Mouse (Mus musculus) hindbrain, embryonic 12.5 days (tissue): ENCODE measurements at regions not wholly inside any gene's neighbourhood (a gene's known extent, or its start where the extent isn't known, plus 50 kb on each side); places are given as distances from the start of the nearest gene placed in this dataset.
"Not testable (repeated sequence)": the region's sequence is repeated elsewhere in the genome, so short reads cannot be mapped to it uniquely, and the experiment has no call there.

Experiments
- ATAC-seq: fragments of 200-750 bp; cut with Nextera tagmentation; 2 replicates; pipeline ENCODE4 v1.8.0; 2017; ENCODE audit warnings: moderate TSS enrichment; ENCODE audit not compliant: low FRiP score
- H3K27ac ChIP-seq: fragments of 300-500 bp; sonication (generic); 2 replicates; pipeline ENCODE4 v1.5.1; 2016; ENCODE audit warnings: mild to moderate bottlenecking
- H3K27me3 ChIP-seq: fragments of 300-500 bp; sonication (generic); 2 replicates; pipeline ENCODE4 v1.6.1; 2016; ENCODE audit warnings: mild to moderate bottlenecking
- H3K36me3 ChIP-seq: fragments of 300-500 bp; sonication (generic); 2 replicates; pipeline ENCODE4 v1.6.1; 2016; ENCODE audit warnings: mild to moderate bottlenecking
- H3K4me1 ChIP-seq: fragments of 300-500 bp; sonication (generic); 2 replicates; pipeline ENCODE4 v1.6.1; 2016
- H3K4me2 ChIP-seq: fragments of 300-500 bp; sonication (generic); replicated peaks from 2 replicates; pipeline ENCODE4 v1.6.1; 2016; ENCODE audit warnings: mild to moderate bottlenecking
- H3K4me3 ChIP-seq: fragments of 300-500 bp; sonication (generic); 2 replicates; pipeline ENCODE4 v1.5.1; 2016; ENCODE audit warnings: mild to moderate bottlenecking
- H3K9ac ChIP-seq: fragments of 300-500 bp; sonication (generic); 2 replicates; pipeline ENCODE4 v1.6.1; 2016; ENCODE audit warnings: mild to moderate bottlenecking, moderate library complexity
- H3K9me3 ChIP-seq: fragments of 300-500 bp; sonication (generic); replicated peaks from 2 replicates; pipeline ENCODE4 v1.6.1; 2016; ENCODE audit warnings: mild to moderate bottlenecking
- whole genome bisulfite sequencing: fragments of 180-500 bp; shearing (Covaris S2); methylation state at CpG from one replicate; pipeline ENCODE4 v1.1.7; 2016; 5-methylcytosine and 5-hydroxymethylcytosine counted together

- H3K9ac ChIP-seq, H3K4me1 ChIP-seq, H3K36me3 ChIP-seq, H3K27ac ChIP-seq, H3K9me3 ChIP-seq, H3K27me3 ChIP-seq, H3K4me3 ChIP-seq, H3K4me2 ChIP-seq: not testable (repeated sequence)
- ATAC-seq, result peak; percentile 71; the same call in 1 of the 2 replicates
- WGBS, result 58% methylated on average over 6 of the region's 9 CpGs
Measured at GRCm38 (mm10) chr8:20261452-20262181, 101.4 kb downstream of the Gm15319 start.

GRCm38 (mm10) chr8:20261007-20261406 lies 102.0 kb downstream of the Gm15319 start:
- H3K36me3 ChIP-seq, ATAC-seq, H3K9ac ChIP-seq, H3K27ac ChIP-seq, H3K4me2 ChIP-seq, H3K4me1 ChIP-seq, H3K9me3 ChIP-seq, H3K4me3 ChIP-seq, H3K27me3 ChIP-seq: not testable (repeated sequence)
- 63% methylated on average over 2 of the region's 2 CpGs for WGBS

GRCm38 (mm10) chr8:20260125-20260640 lies 102.8 kb downstream of the Gm15319 start:
- H3K4me1 ChIP-seq, H3K36me3 ChIP-seq, ATAC-seq, H3K9ac ChIP-seq, H3K4me3 ChIP-seq, H3K9me3 ChIP-seq, H3K27me3 ChIP-seq, H3K27ac ChIP-seq, H3K4me2 ChIP-seq: not testable (repeated sequence)
- 81% methylated on average over 5 of the region's 7 CpGs for WGBS

- H3K27me3 ChIP-seq, H3K4me2 ChIP-seq, ATAC-seq, H3K27ac ChIP-seq, H3K9me3 ChIP-seq, H3K4me1 ChIP-seq, H3K4me3 ChIP-seq, H3K36me3 ChIP-seq, H3K9ac ChIP-seq: not testable (repeated sequence)
- 85% methylated on average over 8 of the region's 8 CpGs for whole genome bisulfite sequencing
Measured at GRCm38 (mm10) chr8:20259662-20260061, 103.3 kb downstream of the Gm15319 start.
